Mouse (Mus musculus) kidney, postnatal 10 days (tissue): ENCODE results near the gene Actbl2.

Experiments used
- DNase-seq: peaks from one replicate; pipeline ENCODE4 v3.0.0; 2021; ENCODE audit warnings: mixed read lengths

The Actbl2 gene

DNA sequence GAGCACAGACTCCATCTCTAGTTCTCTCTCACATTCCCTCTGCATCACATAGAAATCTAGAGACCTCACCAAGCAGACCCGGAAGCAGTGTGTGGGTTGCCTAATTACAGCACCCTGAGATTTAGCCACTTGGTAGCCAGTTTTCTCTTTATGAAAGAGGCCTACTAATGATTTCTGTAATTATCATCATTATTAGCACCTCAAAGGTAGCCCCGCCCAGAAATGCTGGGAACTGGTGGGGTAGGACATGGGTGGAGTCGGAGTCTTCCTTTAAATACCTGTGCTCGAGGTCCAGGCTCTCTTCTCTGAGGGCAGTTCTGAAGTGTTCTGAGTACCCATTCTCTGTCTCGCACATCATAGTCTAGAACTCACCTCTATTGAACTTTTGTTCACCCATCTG is at the start of gene Actbl2:
Gene Actbl2 (plus strand): TSS at position 301 of the 400 bp plus-strand sequence.
- no peak for DNase-seq

- DNase-seq: peak; percentile 70
Measured at GRCm38 (mm10) chr13:111210649-111211378, 44.0 kb upstream of the Actbl2 start.

DNA sequence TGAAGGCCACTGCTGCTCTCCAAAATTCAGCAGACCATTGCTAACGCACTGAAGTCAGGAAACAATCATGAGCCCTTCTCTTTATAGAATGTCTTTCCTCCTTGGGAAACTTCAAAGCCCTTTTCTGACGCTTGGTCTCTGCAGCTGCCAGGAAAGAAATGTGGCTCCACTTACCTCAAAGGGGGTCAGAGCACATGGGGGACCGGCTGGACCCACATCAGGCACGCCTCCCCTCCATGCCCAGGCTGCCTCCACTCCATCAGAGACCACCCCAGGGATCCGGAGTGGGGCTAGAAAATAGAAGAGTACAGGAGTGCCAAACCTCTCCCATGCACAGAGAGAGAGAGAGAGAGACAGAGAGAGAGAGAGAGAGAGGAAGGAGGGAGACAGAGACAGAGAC is 26.0 kb upstream of the Actbl2 start:
- no peak for DNase-seq

DNA sequence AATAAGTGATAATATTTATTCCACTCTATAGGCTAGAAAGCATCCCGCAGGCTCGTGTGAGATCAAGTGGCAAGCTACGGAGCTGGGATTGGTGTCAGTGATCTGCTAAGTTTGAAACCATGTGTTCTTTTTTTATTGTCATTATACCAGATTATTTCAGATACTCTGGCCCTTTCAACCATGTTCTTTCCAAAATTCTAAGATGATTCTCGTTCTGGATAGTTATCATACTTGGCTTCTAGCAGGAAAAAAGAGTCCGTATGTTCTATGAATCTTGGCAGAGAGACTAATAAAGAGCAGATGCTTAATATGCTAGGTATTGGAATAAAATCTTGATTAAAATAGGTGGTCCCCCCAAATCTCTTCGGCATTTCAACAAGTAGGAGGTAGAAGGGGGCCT is 25.3 kb upstream of the Actbl2 start:
- no peak for DNase-seq

DNA sequence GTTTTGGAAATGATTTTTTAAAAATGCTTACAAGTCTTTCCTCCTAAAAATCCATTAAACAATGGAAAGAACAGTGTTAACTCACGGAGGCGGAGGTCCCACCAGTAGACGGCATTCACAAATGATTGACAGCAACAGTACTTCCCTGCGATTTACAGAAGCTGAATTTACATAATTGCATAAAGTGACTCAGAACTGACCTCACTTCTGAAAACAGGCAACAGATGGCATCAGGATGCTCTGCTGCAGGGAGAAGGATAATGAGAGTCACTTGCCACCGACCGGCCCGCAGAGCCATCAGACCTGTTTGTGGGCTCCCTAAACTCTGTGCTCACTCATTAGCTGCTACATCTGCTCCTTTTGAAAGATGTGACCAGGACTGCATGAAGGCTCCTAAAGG is 22.4 kb upstream of the Actbl2 start:
- DNase-seq: no peak

DNA sequence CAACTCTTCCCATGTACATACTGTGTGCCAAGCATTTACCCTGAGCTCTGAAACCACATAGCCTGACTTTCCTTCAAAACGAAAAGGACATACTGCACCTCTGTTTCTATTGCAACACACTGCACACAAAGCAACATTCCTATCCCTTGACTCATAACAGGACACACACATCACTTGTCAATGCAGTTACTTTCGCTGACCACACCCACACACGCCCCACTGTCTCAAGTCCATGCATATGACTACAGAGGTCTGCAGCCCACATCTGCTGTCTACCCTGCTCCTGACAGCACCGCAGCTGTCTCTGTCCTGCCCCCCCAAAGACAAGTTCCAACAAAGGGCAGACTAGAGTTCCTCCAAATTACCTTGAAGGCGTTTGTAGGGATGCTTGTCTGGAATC is 21.5 kb upstream of the Actbl2 start:
- no peak for DNase-seq

GRCm38 (mm10) chr13:111234573-111234972 is 20.2 kb upstream of the Actbl2 start:
- peak; percentile 16 for DNase-seq

DNA sequence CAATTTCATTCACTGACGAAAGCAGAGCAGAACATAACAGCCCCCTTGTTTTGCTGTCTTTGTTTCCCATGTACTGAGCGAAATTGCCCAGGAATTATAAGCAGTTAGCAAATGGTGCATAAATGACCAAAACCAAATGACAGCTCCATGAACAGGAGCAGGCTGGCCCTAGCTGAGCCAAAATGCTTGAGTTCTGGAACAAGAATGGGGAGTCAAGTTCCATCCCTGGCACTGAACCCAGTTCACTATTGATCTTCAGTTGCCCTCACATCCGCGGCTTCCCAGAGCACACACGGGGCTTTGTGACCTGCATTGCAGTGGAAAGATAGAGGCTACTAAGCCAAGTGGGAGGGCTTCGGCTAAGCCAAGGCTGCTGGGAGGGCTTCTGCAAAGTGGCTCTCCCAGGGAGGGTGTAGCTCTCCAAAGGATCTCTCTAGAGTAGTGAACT is 19.1 kb upstream of the Actbl2 start:
- peak; percentile 27 for DNase-seq

DNA sequence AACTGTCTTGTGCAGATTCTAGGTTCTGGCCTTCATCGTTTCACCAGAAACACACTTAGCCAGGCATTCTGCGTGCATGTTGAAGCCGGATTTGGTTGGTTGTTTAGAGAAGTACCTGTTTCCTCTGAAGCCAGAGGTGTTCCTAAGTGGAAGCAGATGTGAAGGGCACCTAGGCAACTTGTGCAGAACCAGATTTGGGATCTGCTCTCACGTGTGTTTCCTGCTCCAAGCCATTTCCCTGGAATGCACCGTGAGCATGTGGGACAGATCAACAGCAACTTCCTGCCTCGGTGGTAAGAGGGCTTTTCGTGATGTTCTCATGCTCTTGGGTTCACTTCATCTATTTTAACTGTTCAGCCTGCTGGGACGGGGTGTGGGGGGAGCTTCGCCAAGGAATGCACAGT is 18.4 kb upstream of the Actbl2 start:
- DNase-seq: no peak

DNA sequence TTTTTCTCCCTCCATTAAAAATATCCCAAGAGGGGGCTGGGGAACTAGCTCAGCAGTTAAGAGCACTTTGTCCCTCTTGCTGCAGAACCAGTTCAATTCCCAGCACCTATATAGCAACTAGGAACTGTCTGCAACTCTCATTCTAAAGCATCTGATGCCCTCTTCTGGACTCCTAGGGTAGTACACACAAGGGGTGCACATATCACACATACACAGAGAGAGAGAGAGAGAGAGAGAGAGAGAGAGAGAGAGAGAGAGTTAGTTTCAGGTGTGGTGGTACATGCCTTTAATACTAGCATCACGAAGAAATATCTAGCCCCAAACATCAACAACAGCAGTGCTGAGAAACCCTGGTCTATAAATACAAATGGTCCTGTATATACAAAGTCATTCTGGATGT is 17.5 kb upstream of the Actbl2 start:
- DNase-seq: no peak

GRCm38 (mm10) chr13:111237865-111238465 is 16.8 kb upstream of the Actbl2 start:
- DNase-seq: no peak

- DNase-seq: no peak
Measured at GRCm38 (mm10) chr13:111251106-111251505, 3.7 kb upstream of the Actbl2 start.

GRCm38 (mm10) chr13:111251795-111252194 is 3.0 kb upstream of the Actbl2 start:
- no peak for DNase-seq

DNA sequence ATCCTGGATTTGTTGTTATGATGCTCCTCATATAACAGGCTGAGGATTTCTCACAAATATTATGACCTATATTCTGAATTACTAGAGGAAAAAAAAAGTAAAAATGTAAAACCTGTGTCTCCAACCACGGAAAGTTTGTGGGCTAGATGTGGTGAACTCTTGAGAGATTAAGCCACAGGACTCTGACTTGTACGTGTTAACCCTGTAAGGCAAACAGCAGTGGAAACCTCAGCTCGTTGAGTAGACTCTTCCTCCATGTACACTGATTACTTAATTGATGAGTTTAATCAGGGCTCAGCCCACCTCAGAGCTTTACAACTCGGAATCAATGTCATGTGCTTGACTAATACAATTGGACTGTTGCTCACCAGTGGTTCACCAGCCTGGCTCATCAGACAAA is 3.2 kb downstream of the Actbl2 start:
- no peak for DNase-seq

DNA sequence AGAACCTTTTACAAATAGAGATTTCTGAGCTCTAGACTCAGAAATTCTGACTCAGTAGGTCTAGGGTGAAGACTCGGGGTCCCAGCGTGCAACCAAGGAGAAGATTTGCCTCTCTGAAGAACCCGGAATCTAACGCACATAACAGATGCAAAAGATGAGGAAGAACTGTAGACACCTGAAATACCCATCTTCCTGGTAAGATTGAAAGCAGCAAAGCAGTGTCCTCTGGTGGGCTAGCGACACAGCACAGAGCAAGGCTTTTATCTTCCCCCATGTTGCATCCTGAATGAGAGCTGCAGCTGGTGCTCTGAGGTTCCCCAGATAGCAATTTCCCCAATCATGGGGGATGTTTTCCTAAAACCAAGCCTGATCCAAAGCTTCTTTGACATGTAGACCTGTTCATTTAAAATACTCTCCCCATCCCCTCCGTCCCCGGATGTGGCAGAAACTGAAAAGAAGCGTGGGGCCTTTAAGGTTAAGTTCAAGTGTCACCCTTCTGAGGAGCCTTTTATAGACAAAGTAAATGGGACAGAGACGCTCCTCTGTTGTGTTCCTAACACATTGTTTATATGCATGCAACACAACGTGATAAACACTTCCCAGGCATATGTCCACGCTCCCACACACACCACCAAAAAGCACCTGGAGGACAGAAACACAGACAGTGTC is 3.7 kb downstream of the Actbl2 start:
- DNase-seq: no peak

- DNase-seq: no peak
Measured at GRCm38 (mm10) chr13:111259093-111259491, 4.3 kb downstream of the Actbl2 start.

DNA sequence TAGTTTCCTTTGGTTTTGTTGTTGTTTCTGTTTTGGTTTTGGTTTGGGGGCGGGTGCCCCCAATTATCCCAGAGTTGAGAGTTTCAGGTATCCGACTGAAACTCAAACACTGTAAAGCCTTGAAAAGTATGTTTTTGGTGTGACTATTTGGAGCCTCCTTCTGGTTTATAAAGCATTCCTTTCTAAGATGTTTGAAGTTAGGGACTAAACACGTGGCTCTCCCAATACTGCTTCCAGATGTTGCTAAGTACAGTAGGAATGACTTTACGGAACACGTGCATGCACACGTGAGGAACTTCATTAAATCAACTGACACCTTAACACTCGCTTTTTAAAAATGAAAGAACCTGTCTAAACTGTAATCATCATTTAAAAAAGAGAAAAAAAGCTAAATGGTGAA is 4.9 kb downstream of the Actbl2 start:
- no peak for DNase-seq

DNA sequence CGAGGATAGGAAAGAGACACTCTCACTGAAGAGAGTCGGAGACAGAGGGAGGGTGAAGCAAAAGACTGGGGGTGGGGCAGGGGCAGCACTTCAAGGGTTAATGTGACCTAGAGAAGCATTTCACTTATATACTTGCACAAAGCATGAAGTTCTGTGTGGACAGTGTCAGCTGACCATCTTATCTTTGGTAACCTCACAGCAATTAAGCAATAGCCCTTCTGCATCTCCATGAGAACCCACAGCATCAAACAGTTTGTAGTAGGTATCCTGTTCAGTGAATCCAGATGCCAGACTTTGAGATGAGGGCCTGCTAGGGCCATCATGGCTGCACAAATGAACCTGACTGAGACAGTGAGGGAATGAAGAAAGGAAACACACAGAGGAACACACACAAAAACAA is 8.4 kb downstream of the Actbl2 start:
- no peak for DNase-seq

DNA sequence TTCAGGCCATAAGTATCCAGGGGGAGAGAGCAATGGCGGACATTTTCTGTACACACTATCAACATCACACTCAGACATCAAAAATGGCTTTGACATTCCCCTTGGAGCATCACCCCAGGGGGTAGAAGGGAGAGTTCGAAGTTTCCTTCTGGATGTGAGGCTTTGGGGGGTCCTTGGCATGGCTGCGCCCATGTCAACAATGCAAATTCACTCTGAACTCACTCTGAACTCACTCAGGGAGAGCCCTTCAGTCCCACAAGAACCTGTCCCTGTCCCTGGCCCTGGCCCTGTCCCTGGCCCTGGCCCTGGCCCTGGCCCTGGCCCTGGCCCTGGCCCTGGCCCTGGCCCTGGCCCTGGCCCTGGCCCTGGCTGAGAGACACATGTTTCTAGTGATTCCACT is 8.9 kb downstream of the Actbl2 start:
- no peak for DNase-seq

- DNase-seq: no peak
Measured at GRCm38 (mm10) chr13:111265231-111266000, 10.6 kb downstream of the Actbl2 start.

GRCm38 (mm10) chr13:111266855-111267254 is 12.0 kb downstream of the Actbl2 start:
- no peak for DNase-seq

GRCm38 (mm10) chr13:111268992-111269391 is 14.2 kb downstream of the Actbl2 start:
- no peak for DNase-seq

DNA sequence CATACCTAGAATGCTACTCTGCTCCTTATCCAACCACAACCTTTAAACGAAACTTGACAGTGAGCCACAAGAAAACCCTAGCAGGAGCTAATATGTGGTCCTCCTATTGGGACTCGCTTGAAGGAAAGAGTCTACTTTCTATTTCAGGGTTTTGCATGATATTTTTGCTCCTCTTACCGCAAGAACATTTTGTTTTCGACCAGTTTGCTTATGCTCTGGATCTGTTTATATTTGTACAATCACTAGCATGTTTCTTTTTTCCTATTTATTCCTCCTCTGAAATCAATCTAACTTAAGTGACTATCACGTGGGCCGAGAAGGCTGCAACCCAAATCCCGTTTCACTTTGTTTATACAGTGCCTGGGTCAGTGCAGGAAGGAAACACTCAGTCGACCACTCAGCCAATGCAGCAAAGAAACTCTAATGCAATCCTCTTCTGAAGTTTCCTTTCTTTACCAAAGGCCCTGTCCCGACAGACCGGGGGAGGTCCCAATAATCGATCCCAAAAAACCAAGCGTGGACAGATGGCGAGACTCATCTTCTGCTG is 15.0 kb downstream of the Actbl2 start:
- no peak for DNase-seq
